Mouse (Mus musculus): ENCODE measurements around the gene Cmtm2b. TPM values are rescaled to one million over a fixed set of nuclear protein-coding genes. Genes with fewer than 3 reads are reported as not detected.
A peak's percentile ranks its signal among the peaks of the same experiment; 100 is the strongest.

The Cmtm2b gene
- polyA plus RNA-seq, 1 experiment from 2014 or later = not detected

- WGBS = 54% methylated on average over 11 of the region's 11 CpGs
Measured at GRCm38 (mm10) chr8:104374269-104374668, 52.2 kb downstream of the Cmtm2b start.

GRCm38 (mm10) chr8:104374864-104375846 lies 53.1 kb downstream of the Cmtm2b start:
- Histone ChIP-seq H3K27ac (peak overlapping the region; percentile 64), H3K36me3 (no peaks in the 10 kb centered on the region)
- WGBS = 43% methylated on average over 14 of the region's 14 CpGs

More at GRCm38 (mm10) chr8:104374269-104374668, 52.2 kb downstream of the Cmtm2b start:
- Histone ChIP-seq H3K4me3 (no peak overlapping the region), H3K4me2 (no peak overlapping the region), H3K4me1 (replicated peaks) (peaks cover 37% of the 10 kb centered on the region), H3K9ac (no peak overlapping the region), H3K9me3 (no peaks in the 10 kb centered on the region), H3K36me3 (no peaks in the 10 kb centered on the region), H3K27ac (no peak overlapping the region; the same call in 1 of the 2 replicates), H3K27me3 (no peaks in the 10 kb centered on the region)
- ATAC-seq (ENCODE audit: low FRiP score) = no peak

GRCm38 (mm10) chr8:104375959-104376358 lies 53.9 kb downstream of the Cmtm2b start:
- Histone ChIP-seq H3K4me3 (no peak overlapping the region), H3K27me3 (no peaks in the 10 kb centered on the region), H3K4me1 (replicated peaks) (peaks cover 32% of the 10 kb centered on the region), H3K27ac (0 out of 2 replicates have a peak overlapping the region, but pooled peaks have one; percentile 6), H3K9me3 (no peaks in the 10 kb centered on the region), H3K9ac (no peak overlapping the region), H3K4me2 (no peak overlapping the region), H3K36me3 (no peaks in the 10 kb centered on the region)
- 46% methylated on average over 5 of the region's 5 CpGs for WGBS
- ATAC-seq (ENCODE audit: low FRiP score) = peak; percentile 25; the same call in 1 of the 2 replicates

More at GRCm38 (mm10) chr8:104374864-104375846, 53.1 kb downstream of the Cmtm2b start:
- Histone ChIP-seq H3K9me3 (no peaks in the 10 kb centered on the region), H3K4me1 (replicated peaks) (peaks cover 31% of the 10 kb centered on the region), H3K27me3 (no peaks in the 10 kb centered on the region), H3K4me2 (no peak overlapping the region), H3K9ac (0 out of 2 replicates have a peak overlapping the region, but pooled peaks have one; percentile 19), H3K4me3 (no peak overlapping the region)
- no peak for ATAC-seq (ENCODE audit: low FRiP score)

GRCm38 (mm10) chr8:104376669-104377068 lies 54.6 kb downstream of the Cmtm2b start:
- no peak overlapping the region for H3K4me3 ChIP-seq
- WGBS = 35% methylated on average over 11 of the region's 11 CpGs
- H3K27ac ChIP-seq = no peak overlapping the region
- no peak for ATAC-seq (ENCODE audit: low FRiP score)
- no peaks in the 10 kb centered on the region for H3K36me3 ChIP-seq
- H3K9me3 ChIP-seq = no peaks in the 10 kb centered on the region
- no peak overlapping the region for H3K4me2 ChIP-seq
- H3K27me3 ChIP-seq = no peaks in the 10 kb centered on the region
- peaks cover 39% of the 10 kb centered on the region for H3K4me1 ChIP-seq (replicated peaks)
- no peak overlapping the region for H3K9ac ChIP-seq

GRCm38 (mm10) chr8:104379301-104379836 lies 57.3 kb downstream of the Cmtm2b start:
- H3K27me3 ChIP-seq = no peaks in the 10 kb centered on the region
- H3K27ac ChIP-seq = no peak overlapping the region
- H3K4me3 ChIP-seq = no peak overlapping the region
- no peak for ATAC-seq (ENCODE audit: low FRiP score)
- no peaks in the 10 kb centered on the region for H3K9me3 ChIP-seq
- no peaks in the 10 kb centered on the region for H3K36me3 ChIP-seq
- H3K4me2 ChIP-seq = no peak overlapping the region
- H3K4me1 ChIP-seq (replicated peaks) = peaks cover 47% of the 10 kb centered on the region
- H3K9ac ChIP-seq = no peak overlapping the region
- WGBS = 29% methylated on average over 10 of the region's 10 CpGs

- H3K4me3 ChIP-seq = no peak overlapping the region
- WGBS = 92% methylated on average over 7 of the region's 7 CpGs
- ATAC-seq (ENCODE audit: low FRiP score) = no peak
- no peak overlapping the region for H3K4me2 ChIP-seq
- H3K9me3 ChIP-seq = no peaks in the 10 kb centered on the region
- no peaks in the 10 kb centered on the region for H3K27me3 ChIP-seq
- no peak overlapping the region for H3K27ac ChIP-seq
- no peak overlapping the region for H3K9ac ChIP-seq
- H3K4me1 ChIP-seq (replicated peaks) = peaks cover 41% of the 10 kb centered on the region
- no peaks in the 10 kb centered on the region for H3K36me3 ChIP-seq
Measured at GRCm38 (mm10) chr8:104380269-104380668, 58.2 kb downstream of the Cmtm2b start.

Other genes with a start within 250 kb of the Cmtm2b start
- gene Cdh5, start 220.6 kb upstream of the Cmtm2b start, polyA plus RNA-seq (2015; fragmentation: Nextera tagmentation; extraction: Ambion mirVana) = 14.6 and 16.5 TPM in 2 replicates
- 3.3 and 4.4 TPM in 2 replicates for gene Bean1, start 151.8 kb upstream of the Cmtm2b start, polyA plus RNA-seq (2015; fragmentation: Nextera tagmentation; extraction: Ambion mirVana)
- gene Tk2, start 73.7 kb upstream of the Cmtm2b start, polyA plus RNA-seq (2015; fragmentation: Nextera tagmentation; extraction: Ambion mirVana) = 45.7 TPM in 2 replicates
- gene Cklf, start 71.4 kb upstream of the Cmtm2b start, polyA plus RNA-seq (2015; fragmentation: Nextera tagmentation; extraction: Ambion mirVana) = 36.1 TPM in 2 replicates
- not detected in 2 replicates for gene Cmtm2a, start 29.0 kb upstream of the Cmtm2b start, polyA plus RNA-seq (2015; fragmentation: Nextera tagmentation; extraction: Ambion mirVana)
- gene Gm45711, start 12.1 kb upstream of the Cmtm2b start, polyA plus RNA-seq (2015; fragmentation: Nextera tagmentation; extraction: Ambion mirVana) = not detected in 2 replicates
- gene Cmtm1, start 12.1 kb upstream of the Cmtm2b start, polyA plus RNA-seq (2015; fragmentation: Nextera tagmentation; extraction: Ambion mirVana) = not detected in 2 replicates
- gene Gm11020, start 663 bp upstream of the Cmtm2b start, polyA plus RNA-seq (2015; fragmentation: Nextera tagmentation; extraction: Ambion mirVana) = not detected in 2 replicates
- gene Cmtm3, start 17.2 kb downstream of the Cmtm2b start, polyA plus RNA-seq (2015; fragmentation: Nextera tagmentation; extraction: Ambion mirVana) = 45.4 and 47.3 TPM in 2 replicates
- gene Cmtm4, start 73.6 kb downstream of the Cmtm2b start, polyA plus RNA-seq (2015; fragmentation: Nextera tagmentation; extraction: Ambion mirVana) = 2.1 and 2.3 TPM in 2 replicates
- gene Dync1li2, start 120.8 kb downstream of the Cmtm2b start, polyA plus RNA-seq (2015; fragmentation: Nextera tagmentation; extraction: Ambion mirVana) = 115 and 120 TPM in 2 replicates
- gene Terb1, start 187.7 kb downstream of the Cmtm2b start, polyA plus RNA-seq (2015; fragmentation: Nextera tagmentation; extraction: Ambion mirVana) = 0.35 and 0.36 TPM in 2 replicates
- 109 and 115 TPM in 2 replicates for gene Nae1, start 212.4 kb downstream of the Cmtm2b start, polyA plus RNA-seq (2015; fragmentation: Nextera tagmentation; extraction: Ambion mirVana)
- 2.1 and 2.8 TPM in 2 replicates for gene Car7, start 212.5 kb downstream of the Cmtm2b start, polyA plus RNA-seq (2015; fragmentation: Nextera tagmentation; extraction: Ambion mirVana)